Mouse (Mus musculus) E14TG2a.4 (cell line): Measurements from ENCODE around the gene Tenm3.

ENCODE experiments used
- H3K27me3 ChIP-seq: 2 replicates; pipeline ENCODE4 v1.6.1; 2014; ENCODE audit warnings: low read length, control low read depth; ENCODE audit not compliant: insufficient read depth
- H3K36me3 ChIP-seq: 2 replicates; pipeline ENCODE4 v1.6.1; 2014; ENCODE audit warnings: low read length, control low read depth; ENCODE audit not compliant: insufficient read depth
- H3K4me1 ChIP-seq: replicated peaks from 2 replicates; pipeline ENCODE4 v1.6.1; 2014; ENCODE audit warnings: low read depth, low read length, control low read depth
- H3K4me3 ChIP-seq: replicated peaks from 2 replicates; pipeline ENCODE4 v1.5.1; 2014; ENCODE audit warnings: mild to moderate bottlenecking, low read length
- H3K9me3 ChIP-seq: 2 replicates; pipeline ENCODE4 v1.6.1; 2014; ENCODE audit warnings: low read length, control low read depth
- CTCF ChIP-seq: conservative IDR thresholded peaks from 2 replicates; pipeline ENCODE4 v1.5.1; 2014; ENCODE audit warnings: low read length
- NANOG ChIP-seq: IDR thresholded peaks from 2 replicates; pipeline ENCODE4 v1.6.1; 2014; ENCODE audit warnings: borderline replicate concordance, low read length, mixed read lengths
- POU5F1 ChIP-seq: IDR thresholded peaks from 2 replicates; pipeline ENCODE4 v1.6.1; 2014; ENCODE audit warnings: low read length, borderline replicate concordance

Tenm3 gene

GRCm38 (mm10) chr8:48544840-48545239 lies 298.9 kb downstream of the Tenm3 start:
- no peak for TF ChIP-seq NANOG
- no peak for TF ChIP-seq POU5F1
- TF ChIP-seq CTCF = no peak
- no peaks in the 10 kb centered on the region for H3K27me3 ChIP-seq
- no peaks in the 10 kb centered on the region for H3K9me3 ChIP-seq
- no peaks in the 10 kb centered on the region for H3K36me3 ChIP-seq
- H3K4me1 ChIP-seq = peaks cover 71% of the 10 kb centered on the region
- H3K4me3 ChIP-seq = no peak overlapping the region

DNA sequence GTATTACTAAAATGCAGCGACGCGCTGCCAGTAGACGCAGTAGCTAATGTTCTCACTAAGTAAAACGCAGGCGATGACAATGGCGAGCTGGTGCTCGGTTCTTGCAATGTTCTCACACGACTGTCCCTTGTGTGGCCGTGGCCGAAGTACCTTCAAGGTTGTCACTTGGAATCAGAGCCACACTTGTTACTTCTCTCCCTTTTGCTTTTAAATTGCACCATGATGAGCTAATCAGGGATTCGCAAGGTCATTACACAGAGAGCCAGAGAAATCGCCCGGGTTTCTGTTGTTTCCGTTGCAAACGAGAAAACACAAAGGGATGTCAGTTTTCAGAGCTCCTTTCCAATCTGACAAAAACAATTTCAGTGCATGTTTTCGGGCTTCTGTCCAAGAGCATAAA lies 301.6 kb downstream of the Tenm3 start:
- no peak for TF ChIP-seq CTCF
- no peak for TF ChIP-seq POU5F1
- no peak for TF ChIP-seq NANOG
- Histone ChIP-seq H3K4me1 (peaks cover 60% of the 10 kb centered on the region), H3K9me3 (no peaks in the 10 kb centered on the region), H3K27me3 (no peaks in the 10 kb centered on the region), H3K4me3 (no peak overlapping the region), H3K36me3 (no peaks in the 10 kb centered on the region)

GRCm38 (mm10) chr8:48540894-48541293 lies 302.9 kb downstream of the Tenm3 start:
- Histone ChIP-seq H3K4me1 (peaks cover 54% of the 10 kb centered on the region), H3K27me3 (no peaks in the 10 kb centered on the region), H3K9me3 (no peaks in the 10 kb centered on the region), H3K36me3 (no peaks in the 10 kb centered on the region), H3K4me3 (no peak overlapping the region)
- TF ChIP-seq POU5F1 (no peak), CTCF (no peak), NANOG (no peak)

DNA sequence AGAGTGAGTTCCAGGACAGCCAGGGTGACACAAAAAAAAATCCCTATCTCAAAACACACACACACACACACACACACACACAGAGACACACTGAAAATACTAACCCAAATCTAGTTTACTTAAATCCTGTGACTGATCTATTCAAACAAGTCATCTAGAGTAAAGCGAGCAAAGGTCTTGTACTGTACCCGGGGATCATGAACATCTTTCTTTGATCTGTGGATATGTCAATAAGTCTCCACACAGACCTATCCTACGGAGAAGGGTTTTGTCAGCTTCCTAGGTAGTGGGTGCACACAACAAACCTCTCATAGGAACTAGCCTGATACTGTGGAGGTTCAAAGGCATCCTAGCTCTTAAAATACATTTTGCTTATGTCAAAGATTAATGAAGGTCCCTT lies 307.9 kb downstream of the Tenm3 start:
- Histone ChIP-seq H3K27me3 (no peaks in the 10 kb centered on the region), H3K36me3 (no peaks in the 10 kb centered on the region), H3K9me3 (no peaks in the 10 kb centered on the region), H3K4me1 (peaks cover 8% of the 10 kb centered on the region), H3K4me3 (no peak overlapping the region)
- no peak for TF ChIP-seq POU5F1
- no peak for TF ChIP-seq CTCF
- TF ChIP-seq NANOG = no peak

- Histone ChIP-seq H3K4me1 (0 out of 2 replicates have a peak, but pooled peaks cover 4% of the 10 kb centered on the region), H3K9me3 (no peaks in the 10 kb centered on the region), H3K4me3 (no peak overlapping the region), H3K27me3 (no peaks in the 10 kb centered on the region), H3K36me3 (no peaks in the 10 kb centered on the region)
- no peak for TF ChIP-seq POU5F1
- no peak for TF ChIP-seq NANOG
- TF ChIP-seq CTCF = no peak
Measured at GRCm38 (mm10) chr8:48531795-48532194, 312.0 kb downstream of the Tenm3 start.

DNA sequence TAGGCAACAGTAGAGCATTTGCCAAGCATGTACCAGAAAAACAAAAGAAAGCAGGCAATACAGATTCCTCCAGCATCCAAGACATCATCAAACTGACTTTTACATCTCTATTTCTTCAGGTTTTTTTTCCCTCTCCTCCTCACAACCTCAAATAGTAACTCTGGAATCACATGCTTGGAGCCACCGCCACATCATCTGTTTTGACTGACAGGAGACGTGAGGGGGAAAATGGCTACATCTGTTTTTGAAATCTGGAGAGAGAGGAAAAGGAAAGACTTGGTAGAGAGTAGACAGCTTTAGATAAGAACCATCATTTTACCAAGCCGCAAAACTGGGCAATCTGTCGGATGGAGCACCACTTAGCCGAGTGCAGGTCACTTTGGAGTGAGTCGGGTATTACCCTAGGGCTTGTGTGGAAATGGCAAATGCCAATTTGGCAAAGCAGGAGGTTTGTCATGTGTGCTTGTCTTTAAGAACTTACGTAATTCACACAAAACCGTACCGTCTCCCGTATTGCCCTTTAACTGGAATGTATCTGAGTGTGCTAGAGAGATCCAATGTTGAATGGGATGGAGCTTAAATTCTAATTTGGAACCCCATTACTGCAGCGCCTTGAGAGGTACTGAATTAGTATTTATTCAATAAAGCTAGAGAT lies 312.7 kb downstream of the Tenm3 start:
- no peak overlapping the region for H3K4me3 ChIP-seq
- no peaks in the 10 kb centered on the region for H3K27me3 ChIP-seq
- no peaks in the 10 kb centered on the region for H3K36me3 ChIP-seq
- TF ChIP-seq CTCF = no peak
- TF ChIP-seq POU5F1 = no peak
- no peak for TF ChIP-seq NANOG
- 0 out of 2 replicates have a peak, but pooled peaks cover 4% of the 10 kb centered on the region for H3K4me1 ChIP-seq
- H3K9me3 ChIP-seq = no peaks in the 10 kb centered on the region

DNA sequence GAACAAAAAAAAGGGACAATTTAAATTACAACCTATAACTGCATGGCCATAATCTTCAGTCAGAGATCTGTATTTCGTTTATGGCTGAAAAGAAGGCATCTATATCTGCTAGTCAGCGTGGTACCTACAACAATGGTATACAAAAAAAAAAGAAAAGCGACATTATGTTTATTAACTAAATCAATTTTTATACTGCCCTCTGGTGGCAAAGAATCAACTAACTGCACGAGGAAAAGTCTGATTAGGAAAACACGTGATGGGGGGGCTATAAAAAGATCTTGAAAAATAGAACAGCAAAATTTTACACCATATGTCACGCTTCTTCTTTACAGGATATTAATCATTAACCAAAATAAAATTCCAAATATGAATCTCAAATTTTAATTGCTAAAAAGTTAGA lies 316.3 kb downstream of the Tenm3 start:
- Histone ChIP-seq H3K27me3 (no peaks in the 10 kb centered on the region), H3K36me3 (no peaks in the 10 kb centered on the region)
- peak; percentile 42 for TF ChIP-seq CTCF
- no peak for TF ChIP-seq NANOG

GRCm38 (mm10) chr8:48522536-48523123 lies 321.1 kb downstream of the Tenm3 start:
- TF ChIP-seq POU5F1 (no peak), CTCF (no peak), NANOG (no peak)
- no peaks in the 10 kb centered on the region for H3K9me3 ChIP-seq
- H3K36me3 ChIP-seq = no peaks in the 10 kb centered on the region
- no peak overlapping the region for H3K4me3 ChIP-seq
- H3K4me1 ChIP-seq = no peaks in the 10 kb centered on the region
- no peaks in the 10 kb centered on the region for H3K27me3 ChIP-seq

More for the DNA sequence above, 316.3 kb downstream of the Tenm3 start:
- H3K4me1 ChIP-seq = 0 out of 2 replicates have a peak, but pooled peaks cover 4% of the 10 kb centered on the region
- no peaks in the 10 kb centered on the region for H3K9me3 ChIP-seq
- no peak overlapping the region for H3K4me3 ChIP-seq

DNA sequence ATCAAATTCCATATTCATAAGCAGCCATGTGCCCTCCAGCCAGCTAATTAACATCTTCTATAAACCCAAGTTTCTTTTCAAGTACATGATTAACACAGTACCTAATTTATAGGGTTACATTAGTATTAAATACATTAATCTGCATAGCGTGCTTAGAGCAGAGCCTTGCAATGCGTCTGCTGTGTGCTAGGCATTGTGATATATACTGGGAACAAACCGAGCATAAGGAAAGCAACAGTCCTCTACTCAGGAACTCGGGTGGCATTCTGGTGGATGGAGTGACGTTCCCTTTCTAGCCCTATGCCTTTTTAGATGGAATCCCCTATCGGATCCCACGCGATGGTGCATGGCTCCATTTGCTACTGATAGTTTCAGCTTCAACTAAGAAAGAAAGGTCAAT lies 321.7 kb downstream of the Tenm3 start:
- H3K36me3 ChIP-seq = no peaks in the 10 kb centered on the region
- TF ChIP-seq POU5F1 = no peak
- no peak for TF ChIP-seq NANOG
- no peak for TF ChIP-seq CTCF
- no peaks in the 10 kb centered on the region for H3K27me3 ChIP-seq
- no peaks in the 10 kb centered on the region for H3K4me1 ChIP-seq
- H3K9me3 ChIP-seq = no peaks in the 10 kb centered on the region
- H3K4me3 ChIP-seq = no peak overlapping the region
